Mouse (Mus musculus) limb, embryonic 12.5 days (tissue): Measurements from ENCODE around the gene Phrf1. TPM values are rescaled to one million over a fixed set of nuclear protein-coding genes. Genes with fewer than 3 reads are reported as not detected.

Experiments
- ATAC-seq: fragments of 200-750 bp; cut with Nextera tagmentation; 2 replicates; pipeline ENCODE4 v1.8.0; 2017; ENCODE audit warnings: low read depth, moderate TSS enrichment; ENCODE audit not compliant: insufficient number of reproducible peaks, insufficient read depth, low FRiP score, low TSS enrichment
- H3K27ac ChIP-seq: fragments of 300-500 bp; sonication (generic); 2 replicates; pipeline ENCODE4 v1.5.1; 2016; ENCODE audit warnings: mild to moderate bottlenecking, moderate library complexity
- H3K27me3 ChIP-seq: fragments of 300-500 bp; sonication (generic); 2 replicates; pipeline ENCODE4 v1.6.1; 2016; ENCODE audit warnings: mild to moderate bottlenecking, moderate library complexity
- H3K36me3 ChIP-seq: fragments of 300-500 bp; sonication (generic); 2 replicates; pipeline ENCODE4 v1.6.1; 2016; ENCODE audit warnings: mild to moderate bottlenecking, moderate library complexity
- H3K4me1 ChIP-seq: fragments of 300-500 bp; sonication (generic); replicated peaks from 2 replicates; pipeline ENCODE4 v1.6.1; 2016
- H3K4me2 ChIP-seq: fragments of 300-500 bp; sonication (generic); 2 replicates; pipeline ENCODE4 v1.6.1; 2016; ENCODE audit warnings: mild to moderate bottlenecking, moderate library complexity
- H3K4me3 ChIP-seq: fragments of 300-500 bp; sonication (generic); replicated peaks from 2 replicates; pipeline ENCODE4 v1.5.1; 2016; ENCODE audit warnings: mild to moderate bottlenecking
- H3K9ac ChIP-seq: fragments of 300-500 bp; sonication (generic); replicated peaks from 2 replicates; pipeline ENCODE4 v1.6.1; 2016; ENCODE audit warnings: mild to moderate bottlenecking, moderate library complexity
- H3K9me3 ChIP-seq: fragments of 300-500 bp; sonication (generic); 2 replicates; pipeline ENCODE4 v1.6.1; 2016; ENCODE audit warnings: mild to moderate bottlenecking, moderate library complexity
- WGBS: fragments of 180-500 bp; shearing (Covaris S2); methylation state at CpG from one replicate; pipeline ENCODE4 v1.1.7; 2016; 5-methylcytosine and 5-hydroxymethylcytosine counted together
- polyA plus RNA-seq: library from polyadenylated mRNA; unstranded; fragments of >200 nt; fragmentation: Nextera tagmentation; extraction: Ambion mirVana; gene quantifications from 2 replicates; pipeline ENCODE4 v1.2.1, GENCODE M21; 2016

Gene Phrf1
- polyA plus RNA-seq, 1 experiment from 2014 or later, result 95.8 TPM

- no peak within 1 kb of the TSS; the same call in 1 of the 2 replicates for H3K9ac ChIP-seq
- ATAC-seq, result no peak
- H3K36me3 ChIP-seq, result no peaks in the 10 kb centered on the region
- H3K9me3 ChIP-seq, result no peaks in the 10 kb centered on the region
- no peak within 1 kb of the TSS for H3K4me3 ChIP-seq
- H3K27ac ChIP-seq, result no peak within 1 kb of the TSS
- H3K4me1 ChIP-seq, result peaks cover 23% of the 10 kb centered on the region
- 24% methylated on average over 11 of the region's 11 CpGs for WGBS
- H3K4me2 ChIP-seq, result no peak within 1 kb of the TSS
- peaks cover 21% of the 10 kb centered on the region for H3K27me3 ChIP-seq
Observed at GRCm38 (mm10) chr7:141276546-141276945, 48.0 kb downstream of the Phrf1 start, which contains the start of gene Cdhr5. Gene Cdhr5 (minus strand): TSS chr7:141276786.

DNA sequence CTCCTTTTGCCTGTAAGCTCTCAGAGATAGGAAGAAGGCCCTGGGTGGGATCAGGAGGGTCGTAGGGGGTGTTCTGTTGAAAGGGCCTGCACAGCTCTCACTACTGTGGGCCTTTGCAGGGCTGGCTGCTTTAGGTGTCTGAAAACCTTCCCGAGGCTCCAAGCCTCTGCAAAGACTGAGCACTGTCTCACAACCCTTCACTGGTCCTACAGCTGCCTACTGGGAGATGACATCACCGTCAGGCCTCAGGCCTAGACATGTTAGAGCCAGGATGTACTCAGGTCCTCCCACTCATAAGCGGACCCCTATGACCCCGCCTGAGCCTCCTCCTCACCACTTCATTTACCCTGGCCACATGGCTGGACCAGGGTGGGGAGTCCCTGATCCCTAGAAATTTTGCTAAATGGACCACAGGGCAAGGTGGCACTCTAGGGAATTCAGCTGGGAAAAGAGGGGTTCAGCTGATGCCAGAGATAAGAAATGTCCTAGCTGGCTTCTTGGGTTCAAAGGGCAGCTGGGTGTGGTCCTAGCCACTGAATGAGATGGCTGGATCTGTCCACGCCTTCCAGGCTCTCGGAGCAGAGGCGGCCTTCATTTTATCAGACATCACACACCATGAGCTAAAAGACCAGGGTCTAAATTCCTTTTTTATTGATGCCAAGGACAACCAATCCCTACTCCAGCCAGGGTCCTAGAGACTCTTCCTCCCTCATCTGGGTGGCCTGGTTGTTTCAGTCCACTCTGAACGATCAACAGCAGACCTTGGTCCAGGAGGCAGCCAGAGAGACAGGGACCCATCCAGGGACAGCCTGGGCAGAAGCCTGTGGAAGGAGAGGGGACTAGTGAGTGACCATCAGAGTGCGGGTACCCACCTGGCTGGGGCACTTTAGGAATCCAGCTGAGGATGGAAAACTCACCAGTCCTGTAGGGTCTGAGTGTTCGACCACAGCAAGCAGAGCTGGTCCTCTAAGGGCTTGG lies 49.4 kb downstream of the Phrf1 start:
- peaks cover 23% of the 10 kb centered on the region for H3K4me1 ChIP-seq
- H3K4me3 ChIP-seq, result peak overlapping the region; percentile 52; the same call in 1 of the 2 replicates
- no peaks in the 10 kb centered on the region for H3K9me3 ChIP-seq
- peak overlapping the region; percentile 95 for H3K4me2 ChIP-seq
- H3K9ac ChIP-seq, result peak overlapping the region; percentile 57
- H3K27me3 ChIP-seq, result peaks cover 21% of the 10 kb centered on the region
- WGBS, result 73% methylated on average over 11 of the region's 11 CpGs
- H3K36me3 ChIP-seq, result no peaks in the 10 kb centered on the region
- no peak overlapping the region for H3K27ac ChIP-seq
- ATAC-seq, result no peak

DNA sequence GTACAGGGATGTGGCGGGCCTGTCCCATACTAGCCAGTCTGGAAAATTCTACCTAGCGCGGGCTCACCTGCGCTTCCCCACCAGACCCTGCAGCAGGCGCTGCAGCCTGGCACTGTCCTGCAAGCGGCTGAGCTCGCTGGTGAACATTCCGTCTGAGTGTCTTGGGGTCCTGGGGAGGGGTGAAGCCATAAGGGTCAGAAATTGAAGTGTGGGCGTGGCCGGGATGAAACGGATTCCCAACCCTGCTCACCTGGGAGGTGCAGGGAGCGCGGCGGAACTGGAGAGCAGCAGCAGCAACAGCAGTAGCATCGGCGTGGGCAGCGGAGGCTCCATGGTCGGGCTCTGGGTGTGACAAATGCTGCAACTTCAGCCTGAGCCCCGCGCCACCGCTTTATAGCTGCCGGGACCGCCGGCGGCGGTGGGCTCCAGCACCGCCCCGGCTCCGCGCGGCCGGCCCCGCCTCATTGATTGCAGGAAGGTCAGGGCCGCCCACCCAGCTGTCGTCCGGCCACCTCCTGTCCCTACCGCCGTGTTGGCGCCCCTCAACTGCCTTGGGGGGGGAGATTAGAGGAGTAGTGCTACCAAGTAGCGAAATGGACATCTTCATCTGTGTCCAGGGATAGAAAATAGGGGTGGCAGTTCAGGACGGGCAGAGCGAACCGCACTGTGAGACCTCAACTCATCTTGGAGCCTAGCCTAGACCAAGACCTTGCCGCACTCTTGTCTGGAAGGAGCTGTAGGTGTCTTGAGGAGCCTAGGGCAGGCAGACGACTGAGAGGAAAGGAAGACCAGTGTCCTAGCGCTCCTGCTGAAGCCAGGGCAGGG lies 50.4 kb downstream of the Phrf1 start, which contains the start of gene Sct:
Sct (minus strand) TSS at position 368 of the 825 bp plus-strand sequence.
- Histone ChIP-seq H3K9ac (peak within 1 kb of the TSS; percentile 57), H3K4me2 (peak within 1 kb of the TSS; percentile 95), H3K36me3 (no peaks in the 10 kb centered on the region), H3K27me3 (peaks cover 21% of the 10 kb centered on the region), H3K4me3 (peak within 1 kb of the TSS; percentile 52), H3K27ac (no peak within 1 kb of the TSS), H3K4me1 (peaks cover 23% of the 10 kb centered on the region), H3K9me3 (no peaks in the 10 kb centered on the region)
- ATAC-seq, result peak; percentile 70
- WGBS, result 3% methylated on average over 46 of the region's 46 CpGs

GRCm38 (mm10) chr7:141281442-141281841 lies 52.9 kb downstream of the Phrf1 start:
- Histone ChIP-seq H3K4me1 (peaks cover 19% of the 10 kb centered on the region), H3K9ac (no peak overlapping the region), H3K4me2 (no peak overlapping the region), H3K27me3 (peaks cover 21% of the 10 kb centered on the region), H3K4me3 (no peak overlapping the region), H3K36me3 (no peaks in the 10 kb centered on the region), H3K9me3 (no peaks in the 10 kb centered on the region), H3K27ac (no peak overlapping the region)
- WGBS, result 62% methylated on average over 6 of the region's 6 CpGs
- no peak for ATAC-seq

- no peak overlapping the region for H3K4me3 ChIP-seq
- peaks cover 20% of the 10 kb centered on the region for H3K27me3 ChIP-seq
- H3K27ac ChIP-seq, result no peak overlapping the region
- no peak for ATAC-seq
- no peak overlapping the region for H3K4me2 ChIP-seq
- no peak overlapping the region for H3K9ac ChIP-seq
- 84% methylated on average over 4 of the region's 4 CpGs for WGBS
- H3K36me3 ChIP-seq, result no peaks in the 10 kb centered on the region
- H3K9me3 ChIP-seq, result no peaks in the 10 kb centered on the region
- peaks cover 12% of the 10 kb centered on the region for H3K4me1 ChIP-seq
Observed at GRCm38 (mm10) chr7:141282756-141283155, 54.2 kb downstream of the Phrf1 start.

GRCm38 (mm10) chr7:141288042-141288441 lies 59.5 kb downstream of the Phrf1 start:
- H3K4me2 ChIP-seq, result no peak overlapping the region
- H3K4me1 ChIP-seq, result peaks cover 16% of the 10 kb centered on the region
- no peak overlapping the region for H3K27ac ChIP-seq
- H3K27me3 ChIP-seq, result peaks cover 32% of the 10 kb centered on the region
- ATAC-seq, result no peak
- H3K4me3 ChIP-seq, result no peak overlapping the region
- 80% methylated on average over 3 of the region's 3 CpGs for WGBS
- H3K36me3 ChIP-seq, result no peaks in the 10 kb centered on the region
- H3K9me3 ChIP-seq, result no peaks in the 10 kb centered on the region
- no peak overlapping the region for H3K9ac ChIP-seq

GRCm38 (mm10) chr7:141291921-141292582 lies 63.5 kb downstream of the Phrf1 start, which contains the start of gene Drd4:
Gene Drd4 (plus strand): TSS chr7:141292006.
- peak within 1 kb of the TSS; percentile 59 for H3K4me3 ChIP-seq
- peak within 1 kb of the TSS; percentile 97 for H3K4me2 ChIP-seq
- no peaks in the 10 kb centered on the region for H3K9me3 ChIP-seq
- peaks cover 67% of the 10 kb centered on the region for H3K27me3 ChIP-seq
- peaks cover 31% of the 10 kb centered on the region for H3K4me1 ChIP-seq
- ATAC-seq, result 0 out of 2 replicates have a peak, but pooled peaks have one; percentile 41
- H3K36me3 ChIP-seq, result peaks cover 8% of the 10 kb centered on the region; the same call in 1 of the 2 replicates
- 2% methylated on average over 46 of the region's 46 CpGs for WGBS
- H3K27ac ChIP-seq, result no peak within 1 kb of the TSS
- peak within 1 kb of the TSS; percentile 70 for H3K9ac ChIP-seq

- peak overlapping the region; percentile 97 for H3K4me2 ChIP-seq
- H3K27ac ChIP-seq, result no peak overlapping the region
- peaks cover 31% of the 10 kb centered on the region for H3K4me1 ChIP-seq
- H3K9me3 ChIP-seq, result no peaks in the 10 kb centered on the region
- no peak for ATAC-seq
- H3K4me3 ChIP-seq, result peak overlapping the region; percentile 59
- peaks cover 67% of the 10 kb centered on the region for H3K27me3 ChIP-seq
- peaks cover 15% of the 10 kb centered on the region for H3K36me3 ChIP-seq
- peak overlapping the region; percentile 45; the same call in 1 of the 2 replicates for H3K9ac ChIP-seq
- 35% methylated on average over 15 of the region's 15 CpGs for WGBS
Observed at GRCm38 (mm10) chr7:141292583-141293388, 64.2 kb downstream of the Phrf1 start.

DNA sequence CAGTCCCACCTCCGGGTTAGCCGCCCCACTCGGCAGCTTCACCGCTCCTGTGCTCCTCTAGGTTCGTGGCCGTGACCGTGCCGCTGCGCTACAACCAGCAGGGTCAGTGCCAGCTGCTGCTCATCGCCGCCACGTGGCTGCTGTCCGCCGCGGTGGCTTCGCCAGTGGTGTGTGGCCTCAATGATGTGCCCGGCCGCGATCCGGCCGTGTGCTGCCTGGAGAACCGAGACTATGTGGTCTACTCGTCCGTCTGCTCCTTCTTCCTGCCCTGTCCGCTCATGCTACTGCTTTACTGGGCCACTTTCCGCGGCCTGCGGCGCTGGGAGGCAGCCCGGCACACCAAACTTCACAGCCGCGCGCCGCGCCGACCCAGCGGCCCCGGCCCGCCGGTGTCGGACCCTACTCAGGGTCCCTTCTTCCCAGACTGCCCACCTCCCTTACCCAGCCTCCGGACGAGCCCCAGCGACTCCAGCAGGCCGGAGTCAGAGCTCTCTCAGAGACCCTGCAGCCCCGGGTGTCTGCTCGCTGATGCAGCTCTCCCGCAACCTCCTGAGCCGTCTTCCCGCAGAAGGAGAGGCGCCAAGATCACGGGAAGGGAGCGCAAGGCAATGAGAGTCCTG lies 65.4 kb downstream of the Phrf1 start:
- no peak for ATAC-seq
- Histone ChIP-seq H3K9ac (peak overlapping the region; percentile 55), H3K27me3 (peaks cover 67% of the 10 kb centered on the region), H3K4me1 (peaks cover 31% of the 10 kb centered on the region), H3K4me3 (peak overlapping the region; percentile 44), H3K4me2 (peak overlapping the region; percentile 76), H3K36me3 (peaks cover 24% of the 10 kb centered on the region), H3K27ac (no peak overlapping the region), H3K9me3 (no peaks in the 10 kb centered on the region)
- 1% methylated on average over 53 of the region's 53 CpGs for WGBS
